Mouse (Mus musculus) ES-Bruce4 (cell line): ENCODE results near the gene Trip12. TPM values are rescaled to one million over a fixed set of nuclear protein-coding genes. Genes with fewer than 3 reads are reported as not detected.

ENCODE experiments used
- H3K27ac ChIP-seq: 2 replicates; pipeline ENCODE4 v1.5.1; 2012; ENCODE audit warnings: low read length, inconsistent platforms; ENCODE audit not compliant: insufficient read depth
- H3K27me3 ChIP-seq: 2 replicates; pipeline ENCODE4 v1.6.1; 2012; ENCODE audit warnings: mild to moderate bottlenecking, low read length, inconsistent platforms; ENCODE audit not compliant: control insufficient read depth, poor library complexity, insufficient read depth, severe bottlenecking
- H3K36me3 ChIP-seq: 2 replicates; pipeline ENCODE4 v1.6.1; 2012; ENCODE audit warnings: inconsistent platforms, mild to moderate bottlenecking, low read length, moderate library complexity; ENCODE audit not compliant: control insufficient read depth, poor library complexity, insufficient read depth, severe bottlenecking
- H3K4me1 ChIP-seq: one replicate; pipeline ENCODE4 v1.8.1; 2011; ENCODE audit warnings: low read length; ENCODE audit not compliant: control insufficient read depth, insufficient read depth
- H3K4me3 ChIP-seq: 2 replicates; pipeline ENCODE4 v1.5.1; 2011; ENCODE audit warnings: low read depth, mild to moderate bottlenecking, low read length
- H3K9ac ChIP-seq: 2 replicates; pipeline ENCODE4 v1.6.1; 2012; ENCODE audit warnings: low read depth, mild to moderate bottlenecking, inconsistent platforms; ENCODE audit not compliant: poor library complexity, severe bottlenecking
- H3K9me3 ChIP-seq: replicated peaks from 2 replicates; pipeline ENCODE4 v1.6.1; 2012; ENCODE audit warnings: mild to moderate bottlenecking, low read length, inconsistent platforms; ENCODE audit not compliant: control insufficient read depth, poor library complexity, insufficient read depth, severe bottlenecking
- CTCF ChIP-seq: IDR thresholded peaks from one replicate; pipeline ENCODE4 v1.8.1; 2011; ENCODE audit warnings: low read depth, low read length
- EP300 ChIP-seq: IDR thresholded peaks from 2 replicates; pipeline ENCODE4 v1.6.1; 2011; ENCODE audit warnings: low read depth, low read length; ENCODE audit not compliant: insufficient read depth
- POLR2A ChIP-seq: IDR thresholded peaks from one replicate; pipeline ENCODE4 v1.8.1; 2011; ENCODE audit warnings: low read length; ENCODE audit not compliant: insufficient read depth
- polyA plus RNA-seq: library from polyadenylated mRNA; stranded (reverse); fragments of >200 nt; gene quantifications from 2 replicates; pipeline ENCODE4 v1.2.4, GENCODE M21; 2011; ENCODE audit warnings: low read depth; ENCODE audit not compliant: missing spikeins, insufficient read depth, insufficient read length

The Trip12 gene
- polyA plus RNA-seq, 1 experiment: 675 TPM

GRCm38 (mm10) chr1:84882937-84883336 is 42.6 kb upstream of the Trip12 start:
- no peaks in the 10 kb centered on the region for H3K27me3 ChIP-seq
- no peak for TF ChIP-seq POLR2A
- TF ChIP-seq CTCF: no peak
- TF ChIP-seq EP300: no peak

GRCm38 (mm10) chr1:84882066-84882532 is 41.8 kb upstream of the Trip12 start:
- TF ChIP-seq CTCF (no peak), EP300 (peak; percentile 30; the same call in 1 of the 2 replicates)
- no peaks in the 10 kb centered on the region for H3K9me3 ChIP-seq
- H3K4me3 ChIP-seq: no peak overlapping the region
- no peaks in the 10 kb centered on the region for H3K27me3 ChIP-seq
- no peaks in the 10 kb centered on the region for H3K36me3 ChIP-seq
- H3K9ac ChIP-seq: peak overlapping the region; percentile 31; the same call in 1 of the 2 replicates
- peak overlapping the region; percentile 92 for H3K27ac ChIP-seq
- H3K4me1 ChIP-seq: peaks cover 4% of the 10 kb centered on the region

More at GRCm38 (mm10) chr1:84882937-84883336, 42.6 kb upstream of the Trip12 start:
- H3K4me1 ChIP-seq: peaks cover 7% of the 10 kb centered on the region
- no peaks in the 10 kb centered on the region for H3K9me3 ChIP-seq
- no peaks in the 10 kb centered on the region for H3K36me3 ChIP-seq
- peak overlapping the region; percentile 92 for H3K27ac ChIP-seq
- no peak overlapping the region for H3K4me3 ChIP-seq
- H3K9ac ChIP-seq: no peak overlapping the region

- peak overlapping the region; percentile 31; the same call in 1 of the 2 replicates for H3K9ac ChIP-seq
- no peak for TF ChIP-seq POLR2A
- TF ChIP-seq CTCF: peak; percentile 84
- 0 out of 2 replicates have a peak, but pooled peaks have one; percentile 33 for TF ChIP-seq EP300
Observed at GRCm38 (mm10) chr1:84881248-84882065, 41.1 kb upstream of the Trip12 start.

GRCm38 (mm10) chr1:84879571-84880120 is 39.3 kb upstream of the Trip12 start:
- H3K4me1 ChIP-seq: peaks cover 7% of the 10 kb centered on the region
- H3K27me3 ChIP-seq: no peaks in the 10 kb centered on the region
- no peak overlapping the region for H3K9ac ChIP-seq
- no peaks in the 10 kb centered on the region for H3K9me3 ChIP-seq
- TF ChIP-seq EP300 (no peak), CTCF (peak; percentile 20)
- no peak overlapping the region for H3K4me3 ChIP-seq
- H3K27ac ChIP-seq: peak overlapping the region; percentile 35; the same call in 1 of the 2 replicates
- H3K36me3 ChIP-seq: no peaks in the 10 kb centered on the region

More at GRCm38 (mm10) chr1:84881248-84882065, 41.1 kb upstream of the Trip12 start:
- H3K36me3 ChIP-seq: no peaks in the 10 kb centered on the region
- no peaks in the 10 kb centered on the region for H3K9me3 ChIP-seq
- peaks cover 4% of the 10 kb centered on the region for H3K4me1 ChIP-seq
- H3K27ac ChIP-seq: peak overlapping the region; percentile 92
- H3K27me3 ChIP-seq: no peaks in the 10 kb centered on the region
- H3K4me3 ChIP-seq: no peak overlapping the region

- Histone ChIP-seq H3K27ac (no peak overlapping the region), H3K27me3 (no peaks in the 10 kb centered on the region), H3K4me3 (no peak overlapping the region), H3K9me3 (no peaks in the 10 kb centered on the region), H3K36me3 (no peaks in the 10 kb centered on the region), H3K9ac (no peak overlapping the region), H3K4me1 (peaks cover 6% of the 10 kb centered on the region)
- TF ChIP-seq CTCF (no peak), POLR2A (no peak), EP300 (no peak)
Observed at GRCm38 (mm10) chr1:84877590-84877989, 37.3 kb upstream of the Trip12 start.

GRCm38 (mm10) chr1:84872939-84873338 is 32.6 kb upstream of the Trip12 start:
- peaks cover 6% of the 10 kb centered on the region for H3K4me1 ChIP-seq
- H3K27me3 ChIP-seq: no peaks in the 10 kb centered on the region
- TF ChIP-seq EP300: peak; percentile 76; the same call in 1 of the 2 replicates
- no peak for TF ChIP-seq CTCF
- peak overlapping the region; percentile 90 for H3K27ac ChIP-seq
- H3K4me3 ChIP-seq: no peak overlapping the region
- H3K9ac ChIP-seq: no peak overlapping the region
- H3K9me3 ChIP-seq: no peaks in the 10 kb centered on the region
- no peaks in the 10 kb centered on the region for H3K36me3 ChIP-seq
